Mouse (Mus musculus): ENCODE data around the gene Parp4.

Parp4 gene

DNA sequence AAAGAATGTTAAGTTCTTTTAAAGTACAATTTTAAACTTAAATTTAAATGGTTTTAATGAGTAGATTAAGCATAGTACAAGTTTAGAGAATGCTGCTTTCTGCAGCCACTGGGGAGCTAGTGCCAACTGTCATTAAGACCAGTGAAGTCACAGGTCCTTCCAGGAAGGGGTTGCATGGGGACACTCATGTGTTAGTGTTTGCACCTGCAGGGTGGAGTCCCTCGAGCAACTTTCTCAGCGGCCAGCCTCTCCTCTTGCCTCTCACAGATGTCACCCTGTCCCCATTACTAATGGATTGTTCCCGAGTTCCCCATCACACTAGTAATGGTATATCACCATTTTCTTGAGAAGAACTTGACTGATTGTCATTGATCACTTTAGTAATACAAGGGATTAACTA is 37.8 kb downstream of the Parp4 start:
- no peak for DNase-seq (ENCODE audit: low spot score in 2 of 2)

DNA sequence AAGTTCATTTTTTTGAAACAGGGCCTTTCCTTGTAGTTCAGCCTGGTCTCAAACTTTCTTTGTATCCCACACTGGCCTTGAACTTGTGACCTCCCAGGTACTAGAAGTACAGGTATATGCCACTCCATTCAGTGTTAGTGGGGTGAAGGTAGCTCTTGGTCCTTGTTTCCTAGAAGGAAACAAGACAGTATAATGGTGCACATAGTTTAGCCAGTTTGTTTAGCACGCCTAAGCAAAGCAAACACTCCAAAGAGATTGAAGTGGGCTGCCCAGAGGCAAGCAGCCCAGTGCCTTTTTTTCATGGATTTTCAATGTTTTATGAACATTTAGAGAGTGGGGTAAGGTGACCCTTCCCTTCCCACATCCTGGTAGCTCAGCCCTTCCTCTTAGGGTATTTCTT is 42.1 kb downstream of the Parp4 start:
- DNase-seq (ENCODE audit: low spot score in 2 of 2): no peak

DNA sequence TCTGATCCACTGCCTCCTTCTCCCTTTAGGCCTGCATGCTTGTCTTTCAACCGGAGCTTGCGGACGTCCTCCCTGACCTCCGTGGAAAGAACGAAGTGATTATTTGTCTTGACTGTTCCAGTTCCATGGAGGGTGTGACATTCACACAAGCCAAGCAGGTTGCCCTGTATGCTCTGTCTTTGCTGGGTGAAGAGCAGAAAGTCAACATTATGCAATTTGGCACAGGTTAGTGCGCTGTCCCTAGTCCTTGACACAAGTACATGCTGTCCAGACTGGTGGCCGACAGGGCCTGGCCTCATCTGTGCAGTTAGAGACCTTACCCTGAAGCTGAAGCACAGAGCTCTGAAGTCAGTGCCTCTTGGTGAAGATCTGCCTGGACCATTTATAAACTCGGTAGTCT is 45.0 kb downstream of the Parp4 start:
- DNase-seq (ENCODE audit: low spot score in 2 of 2): no peak

DNA sequence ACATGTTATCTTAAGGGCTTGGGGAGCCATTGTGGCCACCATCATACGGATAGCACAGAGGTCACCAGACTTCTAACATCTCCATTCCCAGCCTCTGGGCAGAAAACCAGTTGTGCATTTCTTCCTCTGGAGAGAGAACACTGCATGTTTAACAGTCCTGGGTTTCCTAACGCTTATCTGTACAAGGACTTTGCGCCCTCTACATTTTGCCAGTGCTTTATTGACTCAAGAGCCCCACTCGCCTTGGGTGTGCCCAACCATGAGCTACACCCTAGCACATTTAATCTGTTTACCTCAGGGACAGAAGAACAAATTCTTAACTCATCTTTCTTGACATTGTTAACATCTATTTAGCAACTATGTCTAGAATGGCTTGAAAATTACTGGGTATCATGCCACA is 50.8 kb downstream of the Parp4 start:
- no peak for DNase-seq (ENCODE audit: low spot score in 2 of 2)

DNA sequence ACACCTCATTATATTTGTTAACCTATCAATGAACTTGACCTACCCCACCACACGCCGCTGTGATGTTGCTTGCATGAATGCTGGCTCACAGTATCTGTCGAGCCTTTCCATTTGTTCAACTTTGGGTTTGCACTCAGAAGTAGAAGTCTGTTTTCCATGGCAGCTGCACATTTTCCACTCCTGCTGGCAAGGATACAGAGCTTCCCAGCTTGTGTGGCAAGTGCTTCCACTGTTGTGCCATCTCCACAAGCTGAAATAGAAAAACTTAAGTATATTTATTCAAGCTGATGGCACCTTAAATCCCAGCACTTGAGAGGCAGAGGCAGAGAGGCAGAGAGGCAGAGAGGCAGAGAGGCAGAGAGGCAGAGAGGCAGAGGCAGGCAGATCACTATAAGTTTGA is 52.9 kb downstream of the Parp4 start:
- DNase-seq (ENCODE audit: low spot score in 2 of 2): no peak

DNA sequence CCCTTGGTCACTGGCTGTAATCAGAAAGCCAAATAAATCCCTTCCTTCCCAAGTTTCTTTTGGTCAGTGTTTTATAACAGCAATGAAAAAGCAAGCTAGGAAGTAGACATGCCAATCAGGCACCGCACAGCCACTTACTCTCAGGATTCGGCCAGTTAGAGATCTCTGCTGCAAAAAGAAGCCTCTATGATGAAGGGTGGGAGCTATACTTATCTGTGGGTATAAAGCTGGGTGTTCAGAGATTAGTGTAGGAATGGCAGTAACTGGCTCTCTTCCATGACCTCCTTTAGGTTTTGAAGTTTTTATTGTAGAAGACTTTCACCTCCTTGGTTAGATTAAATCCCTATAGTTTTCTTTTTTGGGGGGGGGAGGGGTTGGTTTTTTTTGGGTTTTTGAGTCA is 55.7 kb downstream of the Parp4 start:
- DNase-seq (ENCODE audit: low spot score in 2 of 2): no peak

DNA sequence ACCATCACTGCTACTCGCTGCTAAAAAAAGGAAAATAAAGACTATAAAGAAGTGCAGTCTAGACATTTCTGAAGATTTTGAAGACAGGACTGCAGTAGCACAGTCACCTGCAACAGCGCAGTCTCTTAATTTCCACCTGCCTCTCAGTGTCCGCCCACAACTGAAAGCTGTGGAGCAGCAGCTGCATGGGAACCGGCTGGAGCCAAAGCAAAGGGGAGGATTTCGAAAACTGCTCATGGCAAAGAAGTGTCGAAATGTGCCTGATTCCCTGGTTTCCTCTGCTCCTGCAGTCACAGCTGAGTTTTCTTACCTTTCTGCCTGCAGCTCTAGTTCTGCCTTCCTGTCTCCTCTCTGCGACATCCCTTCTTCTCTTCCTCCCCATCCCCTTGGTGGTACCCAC is 71.8 kb downstream of the Parp4 start:
- DNase-seq (ENCODE audit: low spot score in 2 of 2): no peak

DNA sequence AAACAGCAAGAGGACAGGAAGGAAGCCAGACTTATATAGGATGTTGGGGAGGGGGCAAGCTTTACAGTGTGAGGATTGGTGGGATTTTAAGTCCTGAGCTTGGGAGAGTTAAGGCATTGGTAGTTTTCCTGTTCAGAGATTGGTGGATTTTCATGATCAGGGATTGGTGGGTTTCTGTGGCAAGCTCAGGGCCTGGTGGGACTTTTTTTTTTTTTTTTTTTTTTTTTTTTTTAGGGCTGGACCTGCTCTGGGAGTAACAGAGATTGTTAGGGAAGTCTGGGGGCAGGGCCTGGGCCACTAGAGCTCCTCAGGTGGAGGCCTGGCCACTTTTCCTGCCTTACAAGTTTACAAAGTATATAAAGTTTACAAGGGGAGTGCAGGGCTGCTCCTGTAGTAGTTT is 74.0 kb downstream of the Parp4 start:
- DNase-seq (ENCODE audit: low spot score in 2 of 2): no peak

DNA sequence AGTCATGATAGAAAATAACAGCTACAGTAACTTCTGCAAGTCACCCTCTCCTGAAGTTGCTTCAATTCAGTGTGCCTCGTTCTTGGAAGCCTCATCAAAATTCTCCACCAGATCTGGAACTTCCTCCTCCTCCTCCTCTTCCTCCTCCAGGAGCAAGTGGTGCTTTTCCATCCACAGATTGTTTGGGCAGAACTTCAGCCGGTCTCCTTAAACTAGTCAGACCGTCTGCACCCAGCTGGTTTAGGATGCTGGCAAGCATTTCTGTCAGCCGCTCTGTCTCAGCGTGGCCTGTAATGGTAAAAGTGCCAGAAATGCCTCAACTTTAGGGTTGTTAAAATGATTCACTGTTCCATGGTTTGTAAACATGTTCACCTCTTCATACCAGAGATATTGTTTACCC is 90.2 kb downstream of the Parp4 start:
- no peak for DNase-seq (ENCODE audit: low spot score in 2 of 2)

DNA sequence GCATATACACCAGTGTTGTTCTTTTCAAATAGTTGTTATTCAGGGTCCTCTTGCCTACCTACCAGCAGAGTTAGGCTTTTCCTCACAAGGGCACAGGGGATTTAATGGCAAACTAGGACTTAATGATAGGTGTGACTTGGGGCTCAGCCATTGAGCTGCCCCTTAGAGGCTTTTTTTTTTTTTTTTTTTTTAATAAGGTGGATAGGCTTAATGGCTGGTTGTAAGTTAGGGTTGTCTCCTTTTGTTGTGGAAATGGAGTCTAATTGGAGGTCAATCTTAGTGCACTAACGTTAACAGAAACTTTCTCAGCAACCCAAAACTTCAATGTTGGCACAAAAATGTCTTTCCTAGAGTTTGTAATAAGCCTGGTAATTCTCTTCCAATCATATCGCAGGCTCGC is 91.5 kb downstream of the Parp4 start:
- DNase-seq (ENCODE audit: low spot score in 2 of 2): no peak

DNA sequence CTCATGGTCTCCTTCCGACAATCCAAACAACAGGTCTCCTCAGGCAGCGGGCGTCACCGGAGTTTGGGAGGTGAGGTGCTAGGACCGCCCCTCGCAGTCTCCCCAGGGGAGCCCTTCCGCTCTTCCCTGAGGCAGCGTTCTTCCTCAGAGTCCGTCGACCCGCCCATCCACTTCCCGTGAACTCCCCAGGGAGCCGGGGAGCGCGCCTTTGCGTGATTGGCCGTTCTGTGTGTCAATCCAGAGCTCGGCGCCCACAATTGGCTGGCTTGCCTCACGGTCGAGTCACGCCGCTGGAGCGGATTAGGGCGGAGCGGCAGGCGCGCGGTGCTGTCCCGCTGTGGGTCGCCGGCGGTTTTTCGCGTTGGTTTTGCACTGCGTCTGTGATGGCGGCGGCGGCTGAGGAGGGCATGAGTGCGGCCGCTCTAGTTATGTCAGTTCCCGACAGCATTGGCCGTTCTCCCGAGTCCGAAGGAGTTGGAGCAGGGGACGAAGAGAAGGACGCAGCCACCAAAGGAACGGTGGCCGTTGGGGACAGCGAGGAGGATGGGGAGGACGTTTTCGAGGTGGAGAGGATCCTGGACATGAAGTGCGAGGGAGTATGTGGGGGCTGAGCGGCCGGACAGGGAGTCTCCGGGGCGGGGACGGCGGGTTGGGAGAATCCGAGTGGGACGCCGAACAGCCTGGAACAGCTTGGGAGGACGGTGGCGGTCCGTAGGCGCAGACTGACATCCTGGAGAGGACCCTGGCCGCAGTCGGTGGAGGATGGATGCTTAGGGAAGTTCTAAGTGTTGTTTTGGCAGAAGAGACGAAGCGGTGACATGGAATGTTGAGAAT is 92.8 kb downstream of the Parp4 start, which contains the start of gene Mphosph8:
TSS of gene Mphosph8 (plus strand) at position 280 of the 834 bp plus-strand sequence.
- peak; percentile 100 for DNase-seq (ENCODE audit: low spot score in 2 of 2)

DNA sequence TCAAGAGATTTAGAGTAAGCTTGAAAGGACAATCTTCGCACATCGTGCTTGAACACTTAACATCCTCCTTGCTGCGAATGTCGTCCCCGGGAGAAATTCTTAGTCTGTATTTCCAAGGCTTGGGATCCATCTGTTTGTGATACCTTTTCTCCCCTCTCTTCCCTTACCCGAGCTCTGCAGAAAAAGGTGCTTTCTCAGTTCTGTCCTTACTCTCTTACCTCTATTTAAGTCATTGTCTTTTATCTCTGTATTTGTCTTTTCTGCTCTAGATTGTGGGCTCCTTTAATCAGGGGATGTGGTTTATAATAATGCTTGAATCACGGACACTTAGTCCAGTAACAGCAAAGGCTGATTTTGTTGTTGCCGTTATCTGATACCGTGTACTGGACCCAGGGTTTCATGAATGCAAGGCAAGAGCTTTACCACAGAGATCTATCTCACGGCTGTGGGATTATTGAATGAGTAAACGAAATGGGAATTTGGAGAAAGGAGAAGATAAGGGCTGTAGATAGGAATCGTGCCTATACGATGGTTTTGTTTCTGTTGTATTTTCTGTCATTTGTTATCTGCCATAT is 93.7 kb downstream of the Parp4 start:
- no peak for DNase-seq (ENCODE audit: low spot score in 2 of 2)

DNA sequence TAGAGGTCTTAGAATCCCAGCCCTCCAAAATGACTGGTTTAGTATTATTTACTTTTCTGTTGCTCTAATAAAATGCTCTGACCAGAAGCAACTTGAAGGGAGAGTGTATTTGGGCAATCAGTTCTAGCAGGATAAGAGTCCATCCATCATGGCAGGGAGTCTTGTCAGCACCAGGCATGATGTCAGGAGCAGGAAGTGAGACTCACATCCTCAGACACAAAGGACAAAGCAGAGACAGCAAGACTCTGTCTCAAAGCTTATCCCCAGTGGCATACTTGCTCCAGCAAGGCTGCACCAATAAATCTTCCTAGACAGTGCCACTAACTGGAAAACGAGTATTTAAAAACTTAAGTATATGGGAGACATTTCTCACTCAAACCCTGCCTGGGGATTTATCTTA is 110.0 kb downstream of the Parp4 start:
- DNase-seq (ENCODE audit: low spot score in 2 of 2): no peak

DNA sequence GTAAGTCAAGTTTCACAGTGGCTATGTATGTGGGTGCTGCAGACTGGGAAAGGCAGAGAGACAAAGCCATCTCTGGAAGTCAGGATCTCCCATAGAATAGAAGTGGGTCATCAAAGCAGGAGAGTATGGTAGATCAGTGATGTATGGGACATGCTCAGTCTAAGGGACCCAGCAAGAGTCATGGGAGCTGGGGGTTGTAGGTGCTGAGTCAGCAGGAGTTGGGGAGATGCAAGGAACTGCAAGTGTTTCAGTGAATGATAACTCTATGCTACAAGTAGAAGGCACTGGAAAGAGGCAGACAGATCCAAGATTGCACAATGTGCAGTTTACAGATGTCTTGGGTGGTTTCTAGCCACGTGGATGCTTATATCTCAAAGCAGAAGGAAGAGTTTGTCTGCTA is 113.7 kb downstream of the Parp4 start:
- DNase-seq (ENCODE audit: low spot score in 2 of 2): no peak

DNA sequence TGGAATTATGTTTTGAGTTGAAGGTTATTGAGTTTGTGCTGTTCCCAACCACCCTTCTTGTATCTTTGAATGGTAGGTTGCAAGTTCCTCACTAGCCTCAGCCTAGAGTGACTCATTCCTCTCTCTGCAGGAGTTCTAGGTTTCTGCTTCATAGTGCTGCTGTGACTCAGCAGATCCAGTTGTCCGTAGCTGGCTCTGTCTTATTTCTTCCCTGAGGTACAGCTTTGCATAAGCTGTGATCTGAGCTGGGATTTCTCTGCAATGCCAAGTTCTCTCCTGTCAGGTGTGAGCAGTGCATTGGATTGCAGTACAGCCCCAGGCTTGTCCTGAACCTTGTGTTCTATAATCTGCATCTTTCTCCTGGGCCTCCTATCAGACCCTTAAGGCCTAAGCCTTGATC is 114.3 kb downstream of the Parp4 start:
- no peak for DNase-seq (ENCODE audit: low spot score in 2 of 2)

DNA sequence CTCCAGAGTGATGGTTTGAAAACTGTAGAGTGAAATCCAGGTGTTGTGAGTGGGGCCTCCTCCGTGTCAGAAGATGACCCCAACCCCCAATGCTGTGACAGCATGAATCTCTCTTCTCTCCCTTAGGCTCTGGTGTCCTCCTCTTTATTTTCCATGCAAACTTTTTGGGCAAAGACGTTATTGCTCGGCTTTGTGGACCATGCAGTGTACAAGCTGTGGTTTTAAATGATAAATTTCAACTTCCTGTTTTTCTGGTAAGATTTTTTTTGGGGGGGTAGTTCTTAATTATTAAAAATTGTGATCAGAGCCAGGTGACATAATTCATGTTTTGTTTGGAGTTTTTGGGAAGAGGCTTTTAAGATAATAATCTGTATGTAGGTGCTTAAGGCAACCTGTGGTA is 120.1 kb downstream of the Parp4 start:
- no peak for DNase-seq (ENCODE audit: low spot score in 2 of 2)

DNA sequence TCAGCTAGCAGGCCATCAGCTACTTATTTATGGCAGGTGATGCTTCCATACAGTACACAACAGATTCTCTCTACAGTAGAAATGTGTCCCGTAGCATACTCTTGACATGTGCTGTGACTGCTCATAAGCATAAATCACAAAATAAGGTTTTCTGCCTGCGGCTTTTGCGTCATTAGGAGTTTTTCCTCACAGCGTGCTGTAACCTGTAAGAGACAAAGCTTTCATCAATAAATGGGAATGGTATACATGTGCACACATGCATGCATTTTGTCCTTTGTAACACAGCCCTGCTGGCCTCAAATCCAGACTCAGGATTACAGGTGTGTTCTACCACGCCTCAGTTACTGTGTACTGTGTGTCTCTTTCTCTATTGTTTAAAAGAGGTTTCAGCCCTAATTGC is 122.4 kb downstream of the Parp4 start:
- DNase-seq (ENCODE audit: low spot score in 2 of 2): no peak

DNA sequence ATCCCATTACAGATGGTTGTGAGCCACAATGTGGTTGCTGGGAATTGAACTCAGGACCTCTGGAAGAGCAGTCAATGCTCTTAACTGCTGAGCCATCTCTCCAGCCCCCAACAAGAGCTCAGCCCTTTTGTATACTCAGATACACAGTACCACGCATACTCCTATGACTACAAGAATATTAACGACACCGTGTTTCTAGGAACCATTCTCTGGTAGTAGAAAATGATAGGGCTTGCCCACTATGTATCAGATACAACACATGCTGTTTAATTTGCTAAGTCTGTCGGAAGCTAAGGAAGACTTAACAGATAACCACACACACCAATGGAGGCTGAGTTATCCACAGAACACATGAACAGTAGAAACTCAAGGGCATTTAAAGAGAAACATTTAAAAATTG is 127.2 kb downstream of the Parp4 start:
- no peak for DNase-seq (ENCODE audit: low spot score in 2 of 2)

DNA sequence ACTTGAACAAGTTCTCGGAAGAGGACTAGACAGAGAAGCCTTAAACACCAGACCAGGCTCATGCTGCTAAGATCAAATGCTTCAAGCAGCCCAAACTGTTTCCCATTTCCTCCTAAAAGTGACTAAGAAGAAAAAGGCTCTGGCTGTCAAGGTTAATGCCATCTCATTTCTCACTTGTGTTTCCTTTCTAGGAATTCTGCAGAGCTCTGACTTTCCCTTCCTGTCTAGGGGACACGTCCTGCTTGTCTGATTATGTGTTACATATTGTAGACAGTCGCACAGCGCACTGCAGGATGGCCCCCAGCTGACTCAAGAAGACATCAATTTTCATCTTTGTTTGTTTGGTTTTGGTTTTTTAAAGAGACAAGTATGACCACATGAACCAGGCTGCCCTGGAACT is 130.3 kb downstream of the Parp4 start:
- DNase-seq (ENCODE audit: low spot score in 2 of 2): no peak

Measured in cerebellum, postnatal 4 days (tissue).